10 mouse cellular contexts compared by ENCODE assay signal in genomic region chr6:71868809-71869208, GRCm38 (mm10). TPM values are rescaled to one million over a fixed set of nuclear protein-coding genes. Genes with fewer than 3 reads are reported as not detected.
DNase-seq lines count a peak whose midpoint lies in the region; ATAC-seq and TF ChIP-seq lines count a peak whose summit lies in the region.
"Had no signal": no experiment of that assay in that cellular context is flagged by ENCODE, and none has a peak within 500 bp of the region (broad histone marks: within the 10 kb centered on the region; RNA-seq: fewer than 3 reads in every experiment).

No protein-coding gene starts in this region.

- H3K36me3 ChIP-seq in liver, embryonic 14.5 days (replicated peaks; ENCODE audit: control insufficient read depth, insufficient read depth, low read depth): peaks cover 49% of the 10 kb centered on the region
- H3K36me3 ChIP-seq in CH12.LX (replicated peaks in 1 of 2; ENCODE audit: control insufficient read depth in 1 of 2, insufficient read depth in 1 of 2, low read length in 1 of 2): peaks cover 55 to 82% of the 10 kb centered on the region in 2 experiments

- dilution Hi-C loops in CH12.LX (cut with MboI; ENCODE audit: extremely low pct_ligation_motif_present, extremely low pct_unique_long_range_greater_than_20kb, low sequenced_read_pairs): no loop called here

- DNase-seq in liver, embryonic 14.5 days (ENCODE audit: low read depth in 3 of 3, low spot score in 3 of 3): no peak
- DNase-seq in liver: no peak
- peak; percentile 27 for DNase-seq in CH12.LX (ENCODE audit: extremely low read depth)
- peak; percentile 38 for DNase-seq in R1 (ENCODE audit: low read depth, low spot score)
- peak; percentile 13 for DNase-seq in mesoderm, embryonic 11.5 days (ENCODE audit: low read depth, low spot score)
- no peak for DNase-seq in layer of hippocampus, adult 11-12 months (ENCODE audit: low spot score)
- DNase-seq in left cerebral cortex, postnatal 4 days: no peak
- DNase-seq: right cerebral cortex, postnatal 4 days had no signal

- H3K9ac ChIP-seq in liver, embryonic 14.5 days (replicated peaks): no peak overlapping the region
- H3K9ac ChIP-seq in CH12.LX (ENCODE audit: insufficient read depth, low read depth): no peak overlapping the region
- H3K9ac ChIP-seq: embryonic facial prominence, embryonic 13.5 days; neural tube, embryonic 12.5 days had no signal

- peak; percentile 20; the same call in 1 of the 2 replicates for TF ChIP-seq CTCF in liver, embryonic 14.5 days (IDR thresholded peaks at IDR 0.05; ENCODE audit: low read depth)
- peak in 1 of 2 experiments; percentile 30; a peak in 1 of 4 replicates for TF ChIP-seq CTCF in CH12.LX (conservative IDR thresholded peaks at IDR 0.05 in 1 of 2, IDR thresholded peaks at IDR 0.05 in 1 of 2; ENCODE audit: low read depth in 2 of 2, low read length in 2 of 2)

- WGBS in liver, embryonic 14.5 days (ENCODE audit: insufficient replicate concordance): 67% methylated on average over 1 of the region's 1 CpGs

- H3K27me3 ChIP-seq in liver, embryonic 14.5 days (ENCODE audit: control insufficient read depth, insufficient read depth, low read length): no peaks in the 10 kb centered on the region
- H3K27me3 ChIP-seq in CH12.LX (replicated peaks): no peaks in the 10 kb centered on the region
- H3K27me3 ChIP-seq: embryonic facial prominence, embryonic 13.5 days; neural tube, embryonic 12.5 days had no signal

- no peak overlapping the region for H3K4me2 ChIP-seq in liver, embryonic 14.5 days (ENCODE audit: low read depth)
- no peak overlapping the region for H3K4me2 ChIP-seq in CH12.LX (ENCODE audit: insufficient read depth, low read depth, poor library complexity, severe bottlenecking)
- H3K4me2 ChIP-seq: embryonic facial prominence, embryonic 13.5 days; neural tube, embryonic 12.5 days had no signal

- ATAC-seq in liver, embryonic 14.5 days (ENCODE audit: insufficient read depth): no peak

- H3K4me1 ChIP-seq in liver, embryonic 14.5 days (replicated peaks; ENCODE audit: control insufficient read depth in 2 of 2, insufficient read depth in 2 of 2, low read length in 1 of 2): no peaks in the 10 kb centered on the region
- H3K4me1 ChIP-seq in CH12.LX (ENCODE audit: control insufficient read depth in 1 of 2, insufficient read depth in 2 of 2): no peaks in the 10 kb centered on the region
- H3K4me1 ChIP-seq: embryonic facial prominence, embryonic 13.5 days; neural tube, embryonic 12.5 days had no signal

- H3K79me2 ChIP-seq in CH12.LX (replicated peaks; ENCODE audit: control insufficient read depth, extremely low read depth, insufficient read depth, poor library complexity, severe bottlenecking): no peaks in the 10 kb centered on the region

- no peaks in the 10 kb centered on the region for H3K9me3 ChIP-seq in liver, embryonic 14.5 days (ENCODE audit: control insufficient read depth, low read length)
- H3K9me3 ChIP-seq in CH12.LX (replicated peaks; ENCODE audit: low read length): peaks cover 5% of the 10 kb centered on the region
- H3K9me3 ChIP-seq: embryonic facial prominence, embryonic 13.5 days; neural tube, embryonic 12.5 days had no signal

- H3K4me3 ChIP-seq in liver, embryonic 14.5 days (ENCODE audit: insufficient read depth in 1 of 2, low read depth in 2 of 2, low read length in 2 of 2): no peak overlapping the region
- H3K4me3 ChIP-seq in CH12.LX (replicated peaks in 1 of 3; ENCODE audit: low read depth in 2 of 3, low read length in 2 of 3, poor library complexity in 1 of 3): no peak overlapping the region
- H3K4me3 ChIP-seq: embryonic facial prominence, embryonic 13.5 days; neural tube, embryonic 12.5 days had no signal

- intact Hi-C loops in left cerebral cortex, postnatal 4 days (cut with DNase I): no loop called here

- TF ChIP-seq RAD21 in CH12.LX (IDR thresholded peaks at IDR 0.05; ENCODE audit: low read depth, low read length): no peak; the same call in 1 of the 2 replicates

- in situ Hi-C loops in CH12.LX (cut with MboI; ENCODE audit: low pct_ligation_motif_present, low pct_unique_long_range_greater_than_20kb, low sequenced_read_pairs): no loop called here

- no peak overlapping the region for H3K27ac ChIP-seq in liver, embryonic 14.5 days
- H3K27ac ChIP-seq in CH12.LX (ENCODE audit: insufficient read depth, low read depth): no peak overlapping the region
- H3K27ac ChIP-seq: embryonic facial prominence, embryonic 13.5 days; neural tube, embryonic 12.5 days had no signal

- TF ChIP-seq POLR2A in CH12.LX (IDR thresholded peaks at IDR 0.05; ENCODE audit: low read depth, low read length): no peak

- no peak for TF ChIP-seq EP300 in liver, embryonic 14.5 days (IDR thresholded peaks at IDR 0.05; ENCODE audit: low read depth)
- no peak for TF ChIP-seq EP300 in CH12.LX (IDR thresholded peaks at IDR 0.05; ENCODE audit: low read length)

TF ChIP-seq in CH12.LX, 34 proteins besides CTCF, POLR2A, EP300 and RAD21:
- TF ChIP-seq KAT2A (IDR thresholded peaks at IDR 0.05; ENCODE audit: insufficient replicate concordance, low read length): no peak
- TF ChIP-seq ZNF384 (IDR thresholded peaks at IDR 0.05; ENCODE audit: low read depth, low read length): peak; percentile 37

RNA-seq across cellular contexts. Expression of gene Immt, which starts 37.7 kb away (rescaled TPM):
- polyA plus RNA-seq in liver, embryonic 14.5 days (2012; rRNA removed): 43.4 and 47.0 TPM in 2 replicates
- 132 and 133 TPM in 2 replicates for polyA plus RNA-seq in liver, embryonic 14.5 days (2014; fragmentation: Nextera tagmentation; extraction: Ambion mirVana)
- total RNA-seq in CH12.LX (2012; rRNA removed) (97.5 and 126 TPM in 2 replicates), CH12.LX (2014; rRNA removed) (156 and 161 TPM in 2 replicates)
- 146 and 156 TPM in 2 replicates for polyA plus RNA-seq in CH12.LX (2012; ENCODE audit: insufficient read length, low read depth)
- total RNA-seq in left cerebral cortex, postnatal 4 days (2021): 100 to 1,000 TPM; 133 to 134 TPM

RNA-seq across cellular contexts. Expression of gene Ptcd3, which starts 39.7 kb away (rescaled TPM):
- polyA plus RNA-seq in liver, embryonic 14.5 days (2012; rRNA removed): 20.1 and 29.4 TPM in 2 replicates
- polyA plus RNA-seq in liver, embryonic 14.5 days (2014; fragmentation: Nextera tagmentation; extraction: Ambion mirVana): 55.6 and 61.3 TPM in 2 replicates
- total RNA-seq in CH12.LX (2012; rRNA removed) (76.6 and 92.3 TPM in 2 replicates), CH12.LX (2014; rRNA removed) (169 and 187 TPM in 2 replicates)
- 109 and 110 TPM in 2 replicates for polyA plus RNA-seq in CH12.LX (2012; ENCODE audit: insufficient read length, low read depth)
- 10 to 100 TPM; 77.3 to 80.5 TPM for total RNA-seq in left cerebral cortex, postnatal 4 days (2021)

RNA-seq across cellular contexts. Expression of gene Polr1a, which starts 40.0 kb away (rescaled TPM):
- 6.3 and 9.4 TPM in 2 replicates for polyA plus RNA-seq in liver, embryonic 14.5 days (2012; rRNA removed)
- 10.6 and 13.1 TPM in 2 replicates for polyA plus RNA-seq in liver, embryonic 14.5 days (2014; fragmentation: Nextera tagmentation; extraction: Ambion mirVana)
- total RNA-seq in CH12.LX (2012; rRNA removed) (73.7 and 77.6 TPM in 2 replicates), CH12.LX (2014; rRNA removed) (50.2 and 57.3 TPM in 2 replicates)
- 126 and 132 TPM in 2 replicates for polyA plus RNA-seq in CH12.LX (2012; ENCODE audit: insufficient read length, low read depth)
- 10 to 100 TPM; 36.7 to 40.3 TPM for total RNA-seq in left cerebral cortex, postnatal 4 days (2021)

RNA-seq across cellular contexts. Expression of gene Mrpl35, which starts 42.0 kb away (rescaled TPM):
- 6.0 and 11.6 TPM in 2 replicates for polyA plus RNA-seq in liver, embryonic 14.5 days (2012; rRNA removed)
- 70.5 and 71.5 TPM in 2 replicates for polyA plus RNA-seq in liver, embryonic 14.5 days (2014; fragmentation: Nextera tagmentation; extraction: Ambion mirVana)
- total RNA-seq in CH12.LX (2012; rRNA removed) (35.8 and 36.3 TPM in 2 replicates), CH12.LX (2014; rRNA removed) (54.2 and 70.2 TPM in 2 replicates)
- 82.7 and 85.1 TPM in 2 replicates for polyA plus RNA-seq in CH12.LX (2012; ENCODE audit: insufficient read length, low read depth)
- 10 to 100 TPM; 28.3 to 29.0 TPM for total RNA-seq in left cerebral cortex, postnatal 4 days (2021)

Comparison
In these comparisons a context has a peak if more than half of its experiments do, and no peak if none do; other contexts are left out.
1. DNase-seq: peak in CH12.LX (single experiment), R1 (single experiment) and mesoderm, embryonic 11.5 days (single experiment); none in liver, embryonic 14.5 days (0 of 3), liver (single experiment), layer of hippocampus, adult 11-12 months (single experiment) and left cerebral cortex, postnatal 4 days (single experiment).